Mouse (Mus musculus): ENCODE measurements at regions not wholly inside any gene's neighbourhood (a gene's known extent, or its start where the extent isn't known, plus 50 kb on each side); places are given as distances from the start of the nearest gene placed in this dataset.

DNA sequence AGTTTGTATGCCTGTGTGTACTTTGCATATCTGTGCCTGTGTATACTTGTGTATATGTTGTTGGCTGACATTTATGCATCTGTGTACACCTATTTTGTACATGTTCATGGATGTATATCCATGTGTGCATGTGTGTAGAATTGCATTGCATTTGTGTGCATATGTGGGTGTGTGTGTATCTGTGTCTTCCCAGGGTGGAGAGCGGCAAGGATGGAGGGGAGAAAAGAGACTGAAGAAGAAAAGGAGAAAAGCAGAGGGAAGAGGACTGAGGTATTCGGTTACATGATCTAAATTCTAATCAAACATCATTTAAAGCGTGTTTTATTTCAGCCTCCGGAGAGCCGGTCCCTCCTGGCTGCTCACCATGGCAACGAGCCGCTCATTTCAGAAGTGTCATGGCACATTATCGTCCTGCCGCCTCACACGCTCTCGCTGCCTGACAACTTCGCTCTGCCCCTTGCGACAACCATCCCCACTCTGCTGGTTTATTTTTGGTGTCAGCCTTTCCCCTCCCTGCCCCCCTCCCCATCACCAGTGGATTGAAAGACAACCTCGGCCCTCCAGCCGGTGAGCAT is 58.6 kb downstream of the Mrm1 start:
- DNase-seq: peak; percentile 60 to 62

DNA sequence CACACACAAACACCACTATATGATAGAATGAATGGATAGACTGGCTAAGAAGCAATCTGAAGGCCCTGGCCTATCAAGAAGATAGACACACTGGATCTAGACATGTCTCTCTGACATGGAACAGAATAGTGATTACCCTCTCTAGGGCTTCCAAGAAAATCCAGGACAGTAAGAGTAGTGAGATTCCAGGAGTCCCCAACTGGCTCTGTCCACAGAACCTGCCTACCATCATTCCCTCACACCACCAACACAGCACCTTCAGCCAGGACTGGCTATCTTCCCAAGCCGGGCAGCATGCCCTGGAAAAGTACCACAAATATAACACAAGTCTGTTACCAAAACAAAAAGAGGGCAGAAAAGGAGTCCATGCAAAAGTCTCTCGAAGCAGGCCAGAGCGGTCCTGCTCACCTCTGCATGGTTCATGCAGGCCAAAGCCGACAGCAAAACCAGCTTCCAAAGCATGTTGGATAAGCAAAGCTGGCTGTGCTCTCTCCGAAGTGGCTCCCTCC is 59.8 kb downstream of the Mrm1 start:
- DNase-seq: peak; percentile 89

DNA sequence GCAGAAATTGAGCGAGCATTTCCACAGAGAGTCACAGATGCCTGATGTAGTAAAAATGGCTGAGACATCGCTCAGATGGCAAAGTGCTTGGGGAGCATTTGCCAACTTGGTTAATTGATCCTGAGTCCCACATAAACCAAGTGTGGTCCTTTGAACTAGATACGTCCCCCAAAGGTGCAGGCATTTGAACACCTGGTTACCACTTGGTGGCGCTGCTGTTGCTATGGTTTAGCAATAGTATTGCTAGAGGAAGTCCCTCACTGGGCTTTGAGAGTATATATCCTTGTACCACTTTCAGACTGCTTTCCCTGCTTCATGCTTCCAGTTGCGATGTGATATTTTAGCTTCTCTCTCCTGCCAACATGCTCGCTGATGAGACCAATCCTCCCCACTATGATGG is 67.3 kb downstream of the Mrm1 start:
- DNase-seq: peak in 1 of 2 experiments; percentile 26

DNA sequence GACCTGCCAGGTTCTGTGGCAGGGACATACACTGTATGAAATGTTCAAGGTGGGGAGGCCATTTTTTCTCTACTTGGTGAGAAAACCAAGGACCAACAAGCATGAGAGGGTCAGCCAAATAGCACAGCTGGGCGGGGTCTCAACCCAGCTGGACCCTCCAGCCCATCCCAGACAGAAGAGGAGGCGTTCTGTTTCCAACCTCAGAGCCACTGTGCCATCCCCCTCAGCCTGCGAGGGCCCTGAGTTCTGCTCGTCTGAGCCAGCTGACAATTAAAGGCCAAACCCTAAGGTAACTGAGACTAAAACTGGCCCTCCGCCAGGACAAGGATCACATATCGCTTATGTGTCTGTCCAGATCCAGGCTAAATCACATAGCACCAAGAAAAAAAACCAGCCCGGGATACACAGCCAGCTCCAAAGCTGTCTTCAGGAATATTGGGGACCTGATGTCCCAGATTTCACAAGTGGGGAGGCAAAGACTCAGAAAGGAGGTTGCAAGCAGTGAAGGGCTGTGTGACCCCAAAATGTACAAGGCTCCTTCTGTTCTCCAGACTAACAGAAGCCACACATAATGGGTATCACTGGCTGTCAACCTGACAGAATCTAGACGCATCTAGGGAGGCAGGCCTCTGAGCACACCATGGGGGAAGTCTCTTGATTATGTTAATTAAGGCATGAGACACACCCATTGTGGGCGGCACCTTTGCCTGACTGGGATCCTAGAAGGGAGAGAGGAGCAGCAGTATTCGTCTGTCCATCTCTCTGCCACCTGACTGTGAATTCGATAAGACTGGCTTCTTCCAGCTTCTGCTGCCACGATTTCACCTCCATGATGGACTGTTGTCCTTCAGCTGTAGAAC is 69.6 kb downstream of the Mrm1 start:
- peak in 1 of 2 experiments; percentile 37 for DNase-seq

- peak; percentile 48 to 56 for DNase-seq
Measured at GRCm38 (mm10) chr11:84738769-84739589, 80.3 kb downstream of the Mrm1 start.

- DNase-seq: no peak
Measured at GRCm38 (mm10) chr11:84738128-84738527, 81.2 kb downstream of the Mrm1 start.

GRCm38 (mm10) chr11:84731890-84732289 is 87.4 kb downstream of the Mrm1 start:
- DNase-seq: no peak

GRCm38 (mm10) chr11:84730218-84730617 is 89.1 kb downstream of the Mrm1 start:
- DNase-seq: no peak

- no peak for DNase-seq
Measured at GRCm38 (mm10) chr11:84729189-84729588, 90.1 kb downstream of the Mrm1 start.

DNA sequence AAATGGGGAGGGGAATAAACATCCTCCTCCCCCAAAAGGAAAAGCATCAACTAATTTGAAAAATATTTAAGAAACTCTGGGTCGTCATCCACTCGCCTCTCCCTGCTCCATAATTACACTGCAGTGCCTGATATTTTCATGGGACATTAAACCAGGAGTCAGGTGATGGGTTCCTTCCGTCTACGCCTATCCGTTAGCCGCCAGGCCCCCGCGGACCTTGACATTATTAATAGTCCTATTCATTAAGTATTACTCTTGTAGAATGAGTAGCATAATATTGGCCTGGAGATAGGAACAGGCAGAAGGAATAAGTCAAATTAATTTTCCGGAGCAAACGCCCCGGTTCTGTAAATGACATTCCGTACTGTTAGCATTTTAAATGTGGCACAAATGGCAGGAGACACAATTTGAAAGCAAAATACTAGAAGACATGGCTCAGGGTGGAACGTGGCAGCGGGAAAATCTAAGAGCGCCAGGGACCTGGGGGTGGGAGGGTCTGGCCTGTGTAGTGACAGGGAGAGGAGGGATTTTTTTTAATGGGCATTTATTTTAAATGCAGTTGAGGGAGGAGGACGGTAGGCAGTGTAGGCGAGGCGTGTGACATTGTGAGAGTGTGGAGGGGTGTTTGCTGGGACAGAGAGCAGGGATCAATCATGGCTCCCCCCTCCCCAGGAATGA is 93.2 kb downstream of the Mrm1 start:
- DNase-seq: no peak

DNA sequence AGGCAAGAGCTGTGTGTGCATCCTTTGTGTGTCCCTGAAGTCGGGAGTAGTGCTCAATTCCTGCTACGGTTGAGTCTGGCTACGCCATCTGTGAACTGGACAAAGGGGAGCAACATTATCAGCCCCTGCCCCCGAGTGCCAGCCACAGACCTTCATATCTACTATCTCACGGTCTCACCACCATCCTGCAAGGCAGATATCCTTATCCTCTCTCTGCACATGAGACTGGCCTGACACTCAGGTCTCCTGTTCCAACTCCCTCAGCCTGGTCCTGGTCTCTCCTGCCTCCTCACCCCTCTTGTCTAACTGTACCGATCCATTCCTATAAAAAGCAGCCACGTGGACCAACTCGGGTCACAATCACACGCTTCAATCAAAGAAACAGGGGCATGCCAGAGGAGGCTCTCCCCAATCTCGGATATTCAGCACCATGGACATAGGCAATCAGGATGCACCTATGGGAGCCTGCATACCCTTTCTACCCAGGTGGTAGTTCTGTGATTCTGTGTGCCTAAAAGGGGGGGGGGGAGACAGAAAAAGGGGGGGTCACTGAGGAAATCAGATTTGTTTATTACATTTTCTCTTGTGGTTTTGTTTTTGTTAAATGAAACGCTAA is 94.0 kb downstream of the Mrm1 start:
- no peak for DNase-seq

- peak; percentile 69 to 77 for DNase-seq
Measured at GRCm38 (mm10) chr11:84724080-84724479, 95.2 kb downstream of the Mrm1 start.

GRCm38 (mm10) chr11:84722658-84723201 is 96.6 kb downstream of the Mrm1 start:
- no peak for DNase-seq

GRCm38 (mm10) chr11:84721979-84722378 is 97.3 kb downstream of the Mrm1 start:
- peak; percentile 43 to 61 for DNase-seq

DNA sequence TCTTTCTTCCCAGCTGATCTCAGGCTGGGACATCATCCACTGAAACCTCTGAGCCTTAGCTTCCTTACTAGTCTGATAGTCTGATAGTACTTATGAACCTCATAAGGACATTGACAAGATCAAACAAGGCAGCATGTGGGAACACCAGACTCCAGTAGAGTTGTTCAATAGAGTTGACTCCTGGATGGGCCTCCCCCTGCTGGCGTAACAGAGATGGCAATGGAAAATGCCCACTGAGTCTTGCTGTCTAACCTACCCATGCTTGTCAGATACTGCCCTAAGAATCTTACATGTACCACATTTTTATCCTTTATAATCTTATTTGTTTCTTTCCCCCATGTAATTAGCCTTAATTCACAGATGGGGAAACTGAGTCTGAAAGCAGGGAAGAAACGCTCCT is 98.2 kb downstream of the Mrm1 start:
- no peak for DNase-seq

DNA sequence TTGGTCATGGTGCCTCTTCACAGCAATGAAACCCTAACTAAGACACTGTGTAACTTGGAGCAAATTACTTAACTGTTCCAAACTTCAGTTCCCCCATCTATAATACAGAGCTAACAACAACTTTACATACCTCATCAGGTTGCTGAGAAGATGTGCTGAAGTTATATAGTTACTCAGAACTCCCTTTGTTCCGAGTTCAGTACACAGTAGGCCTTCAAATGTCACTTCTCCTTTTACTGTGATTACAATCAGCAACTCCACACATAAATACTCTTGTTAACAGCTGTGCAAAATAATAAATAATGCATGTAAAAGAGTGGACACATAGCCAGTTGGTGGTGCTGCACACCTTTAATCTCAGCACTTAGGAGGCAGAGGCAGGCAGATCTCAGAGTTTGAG is 99.5 kb downstream of the Mrm1 start:
- no peak for DNase-seq

DNA sequence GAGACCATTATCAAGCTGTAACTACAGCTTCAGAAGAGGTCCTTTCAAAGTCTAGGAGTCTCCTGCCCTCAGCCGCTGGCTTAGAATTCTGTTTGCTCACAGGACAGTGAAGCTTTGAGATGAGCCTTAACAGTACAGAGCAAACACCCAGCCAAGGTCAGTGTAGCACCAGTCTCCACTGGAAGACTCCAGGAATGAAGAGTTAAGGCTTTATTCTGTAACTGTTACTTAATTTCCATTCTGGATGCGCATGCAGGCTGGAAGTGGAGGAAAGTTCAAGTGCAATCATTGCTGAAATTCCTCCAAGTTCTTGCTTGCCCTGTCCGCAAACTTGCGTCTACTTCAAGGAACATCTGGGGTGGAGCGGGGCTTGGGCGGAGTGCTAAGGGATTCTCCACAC is 106.6 kb downstream of the Mrm1 start:
- DNase-seq: no peak

DNA sequence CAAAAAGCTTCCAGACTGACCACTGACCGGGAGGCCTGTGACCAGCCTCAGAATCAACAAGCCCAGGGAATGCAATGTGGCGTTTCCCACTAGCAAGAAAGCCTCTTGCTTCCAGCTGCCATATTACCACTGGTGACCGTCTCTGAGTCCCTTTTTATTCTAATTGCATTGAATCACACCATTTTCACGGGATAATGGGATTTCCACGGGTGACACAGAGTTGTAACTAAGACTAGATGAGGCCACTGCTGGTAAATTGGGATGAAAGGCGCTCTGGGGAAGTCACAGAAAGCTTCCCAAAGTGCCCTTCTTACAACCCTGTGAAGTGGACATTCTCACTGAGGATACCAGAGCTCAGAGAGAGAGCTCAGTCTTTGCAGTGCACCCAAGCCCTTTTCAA is 107.4 kb downstream of the Mrm1 start:
- no peak for DNase-seq

- no peak for DNase-seq
Measured at GRCm38 (mm10) chr11:84708222-84708730, 111.0 kb downstream of the Mrm1 start.

DNA sequence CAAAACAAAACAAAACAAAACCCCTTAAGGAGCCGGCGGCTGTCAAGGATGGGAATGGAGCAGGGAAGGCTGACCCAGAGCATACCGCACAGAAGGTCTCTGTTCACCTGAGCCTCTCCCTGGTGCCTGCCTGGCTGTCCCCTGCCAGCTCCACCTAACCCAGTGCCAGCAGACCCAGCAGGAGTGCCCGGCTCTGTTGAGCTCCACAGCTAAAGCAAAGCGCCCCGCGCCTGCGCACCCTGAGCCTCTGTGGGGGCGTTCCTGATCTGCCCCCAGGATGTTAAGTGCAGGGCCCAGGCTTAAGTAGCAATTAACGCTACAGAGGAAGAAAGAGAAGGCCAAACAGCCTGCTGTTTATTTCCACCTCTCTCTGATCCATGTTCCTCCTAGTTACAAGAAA is 111.5 kb downstream of the Mrm1 start:
- DNase-seq: peak; percentile 89 to 92

GRCm38 (mm10) chr11:84706692-84707091 is 112.6 kb downstream of the Mrm1 start:
- peak; percentile 58 to 62 for DNase-seq
